Mouse (Mus musculus): ENCODE measurements around the gene Recql. TPM values are rescaled to one million over a fixed set of nuclear protein-coding genes. Genes with fewer than 3 reads are reported as not detected.
A peak's percentile ranks its signal among the peaks of the same experiment; 100 is the strongest.

Recql gene
- polyA plus RNA-seq, 1 experiment from 2014 or later: 31.2 TPM

DNA sequence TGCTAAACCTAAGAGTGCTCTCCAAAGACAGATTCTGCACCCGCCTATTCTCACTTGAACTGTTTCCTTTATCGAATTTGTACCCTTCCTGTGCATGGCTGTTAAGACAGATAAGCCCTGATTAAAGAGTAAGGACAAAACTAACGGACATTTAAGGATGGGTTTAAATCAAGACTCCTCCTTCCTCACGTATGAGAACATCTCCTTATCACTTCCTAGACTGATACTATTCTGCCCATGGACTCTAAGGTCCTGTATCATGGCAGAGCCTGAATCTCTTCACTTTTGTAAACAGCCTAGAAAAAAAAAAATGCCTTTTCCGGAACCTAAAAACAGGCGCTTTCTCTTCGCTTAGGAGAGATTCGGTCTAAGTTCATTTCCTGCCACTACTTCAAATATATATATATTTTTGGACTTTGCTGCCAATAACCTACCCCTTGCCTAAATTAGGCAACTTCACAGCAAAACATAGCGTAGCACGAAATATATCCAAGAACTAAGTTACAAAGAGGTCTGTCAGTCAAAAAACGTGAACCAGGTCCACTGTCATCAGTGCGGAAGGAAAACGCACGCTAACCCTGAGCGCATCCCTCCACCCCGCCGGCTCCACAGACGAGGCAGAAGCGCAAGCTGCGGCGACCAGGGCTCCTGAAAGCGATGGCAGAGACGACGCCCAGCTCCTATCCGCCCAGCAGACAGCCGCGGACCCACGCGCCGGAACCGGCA lies 439 bp downstream of the Recql start:
- peak overlapping the region; percentile 55 for H3K9ac ChIP-seq (replicated peaks)
- peaks cover 25% of the 10 kb centered on the region for H3K4me1 ChIP-seq (replicated peaks)
- H3K27me3 ChIP-seq: no peaks in the 10 kb centered on the region
- 7% methylated on average over 31 of the region's 31 CpGs for WGBS
- peak overlapping the region; percentile 86 for H3K4me2 ChIP-seq (replicated peaks)
- no peak overlapping the region for H3K27ac ChIP-seq
- peak; percentile 90 for ATAC-seq
- H3K9me3 ChIP-seq: no peaks in the 10 kb centered on the region
- peak overlapping the region; percentile 100 for H3K4me3 ChIP-seq (replicated peaks)
- H3K36me3 ChIP-seq: no peaks in the 10 kb centered on the region

DNA sequence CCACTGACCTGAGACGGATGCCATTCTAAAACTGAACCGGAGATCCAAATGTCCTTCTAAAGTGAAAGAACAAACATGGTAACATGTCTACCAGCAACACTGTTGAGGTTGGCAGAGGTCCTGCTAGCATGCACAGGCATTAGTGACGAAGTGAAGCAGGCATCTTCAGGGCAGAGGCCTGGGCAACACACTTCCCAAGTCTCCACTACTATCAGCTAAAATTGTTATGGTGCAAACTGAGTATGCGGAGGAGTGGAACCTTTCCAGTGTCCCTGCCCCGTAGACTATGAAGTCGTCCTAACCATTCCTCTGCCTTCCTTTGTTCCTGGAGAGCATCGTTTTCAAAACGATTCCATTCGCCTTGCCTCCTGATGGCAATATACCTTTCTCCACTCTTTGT lies 2.4 kb downstream of the Recql start:
- H3K4me3 ChIP-seq (replicated peaks): no peak overlapping the region
- no peak for ATAC-seq
- H3K27ac ChIP-seq: no peak overlapping the region
- no peaks in the 10 kb centered on the region for H3K36me3 ChIP-seq
- no peaks in the 10 kb centered on the region for H3K27me3 ChIP-seq
- H3K9me3 ChIP-seq: no peaks in the 10 kb centered on the region
- H3K4me2 ChIP-seq (replicated peaks): no peak overlapping the region
- no peak overlapping the region for H3K9ac ChIP-seq (replicated peaks)
- peaks cover 25% of the 10 kb centered on the region for H3K4me1 ChIP-seq (replicated peaks)
- WGBS: 93% methylated on average over 9 of the region's 9 CpGs

DNA sequence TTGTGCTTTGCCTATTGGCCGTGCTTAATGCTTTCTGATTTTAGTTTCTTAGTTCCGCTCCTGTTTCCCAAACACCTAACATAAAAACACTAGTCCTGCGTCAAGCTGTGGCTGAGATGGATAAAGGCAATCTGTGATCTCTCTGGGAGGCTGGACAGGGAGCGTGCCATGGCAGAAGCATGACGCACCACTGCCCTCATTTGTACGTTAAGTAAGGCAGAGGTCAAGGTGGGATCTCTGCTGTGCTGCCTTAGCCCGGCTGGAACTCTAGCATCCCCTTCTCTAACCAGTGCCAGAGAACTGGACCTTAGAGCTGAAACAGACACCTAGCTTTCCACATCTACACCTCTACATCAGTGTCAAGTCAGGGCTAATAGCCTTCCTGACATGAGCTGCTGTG lies 5.3 kb downstream of the Recql start:
- H3K36me3 ChIP-seq: peaks cover 5% of the 10 kb centered on the region
- peaks cover 6% of the 10 kb centered on the region for H3K4me1 ChIP-seq (replicated peaks)
- no peak overlapping the region for H3K4me3 ChIP-seq (replicated peaks)
- H3K4me2 ChIP-seq (replicated peaks): no peak overlapping the region
- no peak overlapping the region for H3K27ac ChIP-seq
- WGBS: 87% methylated on average over 7 of the region's 7 CpGs
- no peak overlapping the region for H3K9ac ChIP-seq (replicated peaks)
- no peaks in the 10 kb centered on the region for H3K9me3 ChIP-seq
- no peak for ATAC-seq
- no peaks in the 10 kb centered on the region for H3K27me3 ChIP-seq

DNA sequence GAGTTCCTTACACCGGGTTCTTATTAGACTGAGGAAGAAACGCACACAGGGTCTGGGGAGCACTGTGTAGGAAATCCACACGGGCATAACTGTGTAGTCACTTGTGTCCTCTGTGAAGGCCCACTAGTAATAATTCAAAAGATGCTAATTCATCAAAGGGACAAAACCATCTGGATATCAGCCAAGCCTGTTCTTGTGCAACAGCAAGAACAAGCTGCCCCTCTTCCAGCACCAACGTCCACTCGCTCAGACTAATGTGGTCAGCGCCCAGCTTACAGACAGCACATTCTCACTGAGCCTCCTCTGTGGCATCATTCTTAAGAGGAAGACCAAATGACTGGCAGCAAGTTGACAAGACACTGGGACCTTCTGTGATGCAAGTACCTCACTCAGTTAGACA lies 6.9 kb downstream of the Recql start:
- H3K27ac ChIP-seq: no peak overlapping the region
- no peak overlapping the region for H3K9ac ChIP-seq (replicated peaks)
- no peak overlapping the region for H3K4me2 ChIP-seq (replicated peaks)
- peaks cover 18% of the 10 kb centered on the region for H3K36me3 ChIP-seq
- no peak overlapping the region for H3K4me3 ChIP-seq (replicated peaks)
- 92% methylated on average over 6 of the region's 6 CpGs for WGBS
- H3K27me3 ChIP-seq: no peaks in the 10 kb centered on the region
- no peaks in the 10 kb centered on the region for H3K9me3 ChIP-seq
- no peak for ATAC-seq
- no peaks in the 10 kb centered on the region for H3K4me1 ChIP-seq (replicated peaks)

DNA sequence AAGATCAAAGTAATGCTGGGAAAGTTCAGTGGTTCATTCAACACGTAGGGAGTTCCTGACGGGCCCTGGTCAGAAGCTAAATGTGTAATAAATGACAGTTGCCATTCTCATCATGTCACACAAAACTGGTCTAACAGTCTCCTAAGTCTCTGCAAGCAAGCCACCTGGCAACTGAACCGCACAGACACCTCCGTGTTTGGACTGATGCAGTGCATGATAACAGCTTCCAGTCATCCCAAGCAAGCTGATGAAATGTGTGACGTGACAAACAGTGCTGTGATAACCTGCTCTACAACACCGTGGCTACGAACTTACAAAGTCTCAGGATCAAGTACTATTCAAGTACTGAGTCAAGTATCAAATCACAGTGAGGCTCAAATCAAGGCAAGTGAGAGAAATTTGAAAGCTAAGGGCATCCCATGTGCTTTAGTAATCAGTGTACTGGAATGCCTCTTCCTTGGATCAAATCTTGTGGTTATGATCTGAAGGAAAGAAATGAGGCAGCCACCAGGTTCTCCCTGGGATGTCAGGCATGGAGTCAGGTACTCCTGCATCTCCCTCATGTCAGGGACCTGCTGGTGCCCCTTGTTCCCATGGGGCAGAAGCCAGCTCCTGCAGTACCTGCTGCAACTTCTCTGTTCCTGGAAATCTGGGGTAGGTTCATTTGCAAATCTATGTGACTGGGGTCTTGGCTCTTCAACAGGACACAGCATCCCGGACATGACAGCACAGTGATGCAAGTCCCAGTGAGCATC lies 8.1 kb downstream of the Recql start:
- ATAC-seq: no peak
- WGBS: 93% methylated on average over 8 of the region's 8 CpGs

GRCm38 (mm10) chr6:142377081-142377480 lies 9.8 kb downstream of the Recql start:
- Histone ChIP-seq H3K27ac (no peak overlapping the region), H3K4me1 (replicated peaks) (no peaks in the 10 kb centered on the region), H3K36me3 (peaks cover 45% of the 10 kb centered on the region), H3K9ac (replicated peaks) (no peak overlapping the region), H3K27me3 (no peaks in the 10 kb centered on the region), H3K9me3 (no peaks in the 10 kb centered on the region), H3K4me3 (replicated peaks) (no peak overlapping the region), H3K4me2 (replicated peaks) (no peak overlapping the region)
- ATAC-seq: no peak
- WGBS: 78% methylated on average over 1 of the region's 1 CpGs

More for the DNA sequence above, 8.1 kb downstream of the Recql start:
- Histone ChIP-seq H3K27ac (no peak overlapping the region), H3K4me1 (replicated peaks) (no peaks in the 10 kb centered on the region), H3K36me3 (peaks cover 31% of the 10 kb centered on the region), H3K4me2 (replicated peaks) (no peak overlapping the region), H3K9ac (replicated peaks) (no peak overlapping the region), H3K9me3 (no peaks in the 10 kb centered on the region), H3K27me3 (no peaks in the 10 kb centered on the region), H3K4me3 (replicated peaks) (no peak overlapping the region)

DNA sequence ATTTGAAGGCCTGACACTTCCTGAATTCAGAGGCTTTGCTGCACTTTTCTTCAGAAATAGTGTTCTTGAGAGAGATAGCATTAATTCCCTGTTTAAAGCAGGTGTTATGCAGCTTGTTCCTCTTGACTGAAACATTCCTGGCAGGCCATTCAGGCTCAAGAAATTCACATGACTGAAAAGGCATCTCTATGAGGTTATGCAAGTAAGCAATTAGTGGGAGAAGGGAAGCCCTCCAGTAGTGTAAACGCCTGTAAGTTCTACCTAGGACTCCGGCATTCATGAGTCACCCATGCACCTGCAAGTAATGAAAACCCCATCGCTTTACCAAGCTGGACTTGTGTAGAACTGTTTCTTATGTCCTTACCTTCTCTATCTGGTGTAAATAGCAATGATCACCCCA lies 17.3 kb downstream of the Recql start:
- Histone ChIP-seq H3K4me3 (replicated peaks) (no peak overlapping the region), H3K27ac (no peak overlapping the region), H3K9ac (replicated peaks) (no peak overlapping the region), H3K36me3 (peaks cover 85% of the 10 kb centered on the region), H3K4me2 (replicated peaks) (no peak overlapping the region), H3K9me3 (no peaks in the 10 kb centered on the region), H3K27me3 (no peaks in the 10 kb centered on the region), H3K4me1 (replicated peaks) (no peaks in the 10 kb centered on the region)
- WGBS: 97% methylated on average over 3 of the region's 3 CpGs
- ATAC-seq: no peak

DNA sequence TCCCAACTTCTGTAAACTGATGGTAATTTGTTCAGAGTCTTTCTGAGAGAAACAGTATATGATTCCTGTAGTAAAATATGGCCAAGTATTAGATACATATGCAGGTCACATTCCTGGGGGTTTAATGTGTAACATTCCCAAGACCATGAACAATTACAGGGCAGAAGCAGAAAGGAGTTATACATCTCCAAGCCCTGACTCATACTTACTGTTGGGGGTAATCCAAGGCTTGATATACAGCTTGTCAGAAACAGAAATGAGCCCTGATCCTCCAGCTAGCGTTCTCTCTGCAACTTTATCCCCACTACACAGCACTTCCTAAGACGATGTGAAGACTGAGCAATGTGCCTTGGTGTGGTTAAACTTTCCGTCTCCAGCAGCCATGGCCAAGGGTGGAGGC lies 19.3 kb downstream of the Recql start:
- Histone ChIP-seq H3K36me3 (peaks cover 84% of the 10 kb centered on the region), H3K4me1 (replicated peaks) (no peaks in the 10 kb centered on the region), H3K9me3 (no peaks in the 10 kb centered on the region), H3K4me2 (replicated peaks) (no peak overlapping the region), H3K27ac (no peak overlapping the region), H3K4me3 (replicated peaks) (no peak overlapping the region), H3K27me3 (no peaks in the 10 kb centered on the region), H3K9ac (replicated peaks) (no peak overlapping the region)
- no peak for ATAC-seq
- whole genome bisulfite sequencing: 92% methylated on average over 3 of the region's 3 CpGs

DNA sequence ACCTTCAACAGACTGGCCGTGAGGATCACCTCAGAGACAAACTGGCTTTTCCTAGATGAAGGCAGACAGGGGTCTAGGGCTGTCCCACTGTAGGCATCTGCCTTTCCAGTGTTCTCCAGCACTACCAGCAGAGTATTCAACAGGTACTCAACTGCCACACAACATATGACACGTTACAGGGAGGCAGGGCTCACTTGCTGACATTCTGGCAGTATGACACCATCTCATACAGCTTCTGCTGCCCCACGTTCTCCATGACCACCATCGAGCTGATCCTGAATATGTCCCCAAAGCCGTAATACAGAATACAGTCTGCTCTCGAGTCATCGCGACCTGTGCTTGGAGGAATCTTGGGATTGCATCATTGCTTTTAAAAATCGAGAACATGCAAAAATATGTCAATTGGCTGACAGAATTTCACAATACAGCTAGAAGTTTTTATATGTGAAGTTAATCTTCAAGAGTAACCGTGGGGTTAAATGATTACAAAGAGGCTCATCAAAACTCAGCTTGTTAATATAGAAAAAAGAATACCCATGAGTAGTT lies 20.3 kb downstream of the Recql start:
- H3K36me3 ChIP-seq: peaks cover 83% of the 10 kb centered on the region
- no peak overlapping the region for H3K27ac ChIP-seq
- no peak overlapping the region for H3K4me3 ChIP-seq (replicated peaks)
- no peak overlapping the region for H3K4me2 ChIP-seq (replicated peaks)
- H3K27me3 ChIP-seq: no peaks in the 10 kb centered on the region
- no peak overlapping the region for H3K9ac ChIP-seq (replicated peaks)
- ATAC-seq: no peak
- no peaks in the 10 kb centered on the region for H3K9me3 ChIP-seq
- H3K4me1 ChIP-seq (replicated peaks): no peaks in the 10 kb centered on the region
- WGBS: 94% methylated on average over 10 of the region's 10 CpGs

DNA sequence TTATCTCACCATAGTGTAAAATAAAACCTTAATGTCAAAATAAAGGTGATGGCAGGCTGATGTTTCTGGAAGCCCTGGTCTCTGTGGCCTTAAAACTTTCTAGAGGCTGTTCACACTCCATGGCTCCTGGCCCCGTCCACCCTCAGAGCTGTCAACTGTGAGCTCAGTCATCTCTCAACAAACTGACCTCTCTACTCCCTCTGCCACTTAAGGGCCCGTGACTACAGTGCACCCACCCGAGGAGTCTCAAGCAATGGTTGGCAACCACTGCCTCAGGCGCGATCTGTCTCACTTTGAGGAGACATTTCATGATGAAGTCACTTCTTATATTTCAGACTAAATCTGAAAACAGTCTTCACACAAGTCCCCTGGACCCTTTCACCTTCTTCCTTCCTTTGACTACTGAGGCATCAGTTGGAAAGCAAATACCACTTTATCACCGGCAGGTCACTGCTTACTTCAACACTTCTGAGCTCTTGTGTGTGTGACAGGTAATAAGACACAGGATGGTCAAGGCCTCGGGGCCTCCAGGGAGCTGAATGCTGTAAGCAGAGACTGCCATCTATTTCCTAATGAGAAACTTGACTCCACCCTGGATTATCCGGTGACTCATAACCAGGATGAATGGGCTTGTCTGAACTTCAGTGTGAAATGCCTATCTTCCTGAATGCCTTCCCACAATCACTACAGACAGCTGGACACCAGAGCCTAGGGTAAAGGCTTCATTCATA lies 21.0 kb downstream of the Recql start:
- H3K36me3 ChIP-seq: peaks cover 84% of the 10 kb centered on the region
- 93% methylated on average over 8 of the region's 8 CpGs for WGBS
- no peaks in the 10 kb centered on the region for H3K4me1 ChIP-seq (replicated peaks)

GRCm38 (mm10) chr6:142363019-142363576 lies 23.8 kb downstream of the Recql start:
- peak; percentile 17; the same call in 1 of the 2 replicates for ATAC-seq
- 72% methylated on average over 9 of the region's 9 CpGs for WGBS
- H3K27me3 ChIP-seq: no peaks in the 10 kb centered on the region
- no peaks in the 10 kb centered on the region for H3K9me3 ChIP-seq
- H3K4me1 ChIP-seq (replicated peaks): no peaks in the 10 kb centered on the region
- no peak overlapping the region for H3K4me3 ChIP-seq (replicated peaks)
- H3K27ac ChIP-seq: no peak overlapping the region
- H3K4me2 ChIP-seq (replicated peaks): no peak overlapping the region
- H3K36me3 ChIP-seq: peaks cover 90% of the 10 kb centered on the region
- no peak overlapping the region for H3K9ac ChIP-seq (replicated peaks)

More for the DNA sequence above, 21.0 kb downstream of the Recql start:
- no peak overlapping the region for H3K9ac ChIP-seq (replicated peaks)
- no peaks in the 10 kb centered on the region for H3K9me3 ChIP-seq
- H3K4me3 ChIP-seq (replicated peaks): no peak overlapping the region
- H3K27ac ChIP-seq: no peak overlapping the region
- H3K27me3 ChIP-seq: no peaks in the 10 kb centered on the region
- no peak overlapping the region for H3K4me2 ChIP-seq (replicated peaks)
- no peak for ATAC-seq

DNA sequence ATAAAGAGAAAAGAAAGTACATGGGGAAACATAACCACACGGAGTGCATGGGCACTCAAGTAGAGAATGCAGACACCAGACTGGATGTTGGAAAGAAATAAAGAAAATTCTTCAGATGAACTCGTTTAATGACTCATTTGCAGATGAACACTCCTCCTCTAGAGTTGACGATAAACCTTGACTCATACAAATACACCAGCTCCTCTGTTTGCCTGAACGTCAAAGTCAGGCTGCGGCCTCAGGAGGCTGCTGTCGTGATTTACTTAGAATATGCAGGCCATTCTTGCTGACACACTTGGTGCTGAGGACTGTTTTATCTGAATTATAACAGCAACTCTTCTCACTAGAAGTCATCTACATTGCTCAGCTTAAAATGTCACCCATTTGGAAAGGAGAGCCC lies 24.9 kb downstream of the Recql start:
- ATAC-seq: no peak
- 94% methylated on average over 6 of the region's 6 CpGs for WGBS
- no peak overlapping the region for H3K9ac ChIP-seq (replicated peaks)
- H3K9me3 ChIP-seq: no peaks in the 10 kb centered on the region
- no peaks in the 10 kb centered on the region for H3K27me3 ChIP-seq
- H3K4me2 ChIP-seq (replicated peaks): no peak overlapping the region
- H3K4me3 ChIP-seq (replicated peaks): no peak overlapping the region
- no peak overlapping the region for H3K27ac ChIP-seq
- no peaks in the 10 kb centered on the region for H3K4me1 ChIP-seq (replicated peaks)
- peaks cover 87% of the 10 kb centered on the region for H3K36me3 ChIP-seq
